Mouse (Mus musculus) layer of hippocampus, adult 9-10 months (tissue): ENCODE measurements around the gene Lrmda.

Experiments
- DNase-seq: peaks from one replicate; pipeline ENCODE4 v3.0.0; 2022; ENCODE audit warnings: low spot score

Gene Lrmda

GRCm38 (mm10) chr14:22156991-22157390 is 137.5 kb downstream of the Lrmda start:
- no peak for DNase-seq

- no peak for DNase-seq
Observed at GRCm38 (mm10) chr14:22161416-22161815, 141.9 kb downstream of the Lrmda start.

GRCm38 (mm10) chr14:22167285-22167684 is 147.8 kb downstream of the Lrmda start:
- DNase-seq, result no peak

- DNase-seq, result no peak
Observed at GRCm38 (mm10) chr14:22168077-22168794, 148.7 kb downstream of the Lrmda start.

- DNase-seq, result no peak
Observed at GRCm38 (mm10) chr14:22168795-22169568, 149.5 kb downstream of the Lrmda start.

GRCm38 (mm10) chr14:22174757-22175156 is 155.2 kb downstream of the Lrmda start:
- no peak for DNase-seq

- no peak for DNase-seq
Observed at GRCm38 (mm10) chr14:22179761-22180160, 160.2 kb downstream of the Lrmda start.

- DNase-seq, result no peak
Observed at GRCm38 (mm10) chr14:22181508-22181907, 162.0 kb downstream of the Lrmda start.

GRCm38 (mm10) chr14:22183195-22183594 is 163.7 kb downstream of the Lrmda start:
- no peak for DNase-seq

GRCm38 (mm10) chr14:22185452-22185851 is 165.9 kb downstream of the Lrmda start:
- DNase-seq, result no peak

- DNase-seq, result no peak
Observed at GRCm38 (mm10) chr14:22190111-22190510, 170.6 kb downstream of the Lrmda start.

GRCm38 (mm10) chr14:22192185-22192584 is 172.7 kb downstream of the Lrmda start:
- DNase-seq, result no peak

- no peak for DNase-seq
Observed at GRCm38 (mm10) chr14:22198021-22198420, 178.5 kb downstream of the Lrmda start.

GRCm38 (mm10) chr14:22198641-22199425 is 179.3 kb downstream of the Lrmda start:
- no peak for DNase-seq

- no peak for DNase-seq
Observed at GRCm38 (mm10) chr14:22201667-22202066, 182.2 kb downstream of the Lrmda start.

GRCm38 (mm10) chr14:22210601-22211000 is 191.1 kb downstream of the Lrmda start:
- DNase-seq, result no peak

GRCm38 (mm10) chr14:22218183-22218582 is 198.7 kb downstream of the Lrmda start:
- DNase-seq, result no peak

GRCm38 (mm10) chr14:22222038-22222437 is 202.5 kb downstream of the Lrmda start:
- no peak for DNase-seq

- no peak for DNase-seq
Observed at GRCm38 (mm10) chr14:22222574-22222973, 203.1 kb downstream of the Lrmda start.

- DNase-seq, result no peak
Observed at GRCm38 (mm10) chr14:22226205-22226604, 206.7 kb downstream of the Lrmda start.

GRCm38 (mm10) chr14:22228253-22228968 is 208.9 kb downstream of the Lrmda start:
- no peak for DNase-seq

- no peak for DNase-seq
Observed at GRCm38 (mm10) chr14:22240315-22240714, 220.8 kb downstream of the Lrmda start.
